Mouse (Mus musculus): ENCODE results near the gene Src.

The Src gene

DNA sequence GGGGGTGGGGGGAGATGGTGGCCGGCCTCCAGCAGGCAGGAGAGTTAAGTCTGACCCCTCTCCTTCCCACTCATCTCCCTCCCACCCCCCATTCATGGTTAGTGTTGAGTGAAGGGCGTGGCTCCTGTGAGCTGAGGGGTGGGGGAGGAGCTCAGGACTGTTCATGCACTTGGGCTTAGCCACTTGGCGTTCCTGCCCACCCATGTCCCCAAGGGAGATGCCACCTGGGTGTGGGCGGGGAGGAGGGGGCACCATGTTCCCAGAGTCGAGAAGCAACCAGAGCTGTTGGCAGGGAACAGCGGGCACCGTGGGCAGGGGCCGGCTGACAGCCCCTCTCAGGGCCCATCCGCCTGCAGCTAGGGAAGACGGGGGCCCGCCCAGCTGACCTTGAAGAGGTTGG is 18.3 kb downstream of the Src start:
- no peak for DNase-seq (ENCODE audit: low spot score)

DNA sequence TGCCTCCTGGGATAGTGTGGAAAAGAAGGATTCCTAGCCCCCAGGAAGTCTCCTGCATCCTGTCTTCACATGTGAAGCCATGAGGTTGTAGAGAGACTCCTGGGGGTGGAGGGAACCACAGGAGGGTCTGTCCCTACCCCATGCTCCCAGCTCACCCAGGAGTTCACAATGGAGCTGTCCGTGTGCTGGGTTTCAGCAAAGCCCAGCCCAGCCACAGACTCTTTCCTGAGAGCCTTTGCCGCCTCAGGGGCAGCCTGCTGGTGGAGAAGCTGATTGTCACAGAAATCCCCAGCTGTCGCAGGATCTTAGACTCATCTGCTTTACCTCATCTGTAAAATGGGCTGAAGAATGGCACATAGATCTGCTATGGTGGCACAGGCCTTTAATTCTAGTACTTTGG is 18.9 kb downstream of the Src start:
- no peak for DNase-seq (ENCODE audit: low spot score)

DNA sequence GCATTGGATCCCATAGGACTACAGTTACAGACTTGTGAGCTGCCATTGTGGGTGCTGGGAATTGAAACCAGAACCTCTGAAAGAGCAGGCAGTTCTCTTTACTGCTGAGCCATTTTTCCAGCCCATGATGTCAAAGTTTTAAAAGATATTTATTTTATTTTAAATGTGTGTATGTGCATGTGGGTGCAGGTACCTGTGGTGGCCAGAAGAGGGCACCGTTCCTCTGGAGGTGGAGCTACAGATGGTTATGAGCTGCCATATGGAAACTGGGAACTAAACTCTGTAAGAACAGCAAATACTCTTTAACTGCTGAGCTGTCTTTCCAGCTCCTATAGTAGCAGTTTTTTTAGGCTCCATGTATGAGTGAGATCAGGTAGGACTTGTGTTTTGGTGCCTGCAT is 23.1 kb downstream of the Src start:
- no peak for DNase-seq (ENCODE audit: low spot score)

DNA sequence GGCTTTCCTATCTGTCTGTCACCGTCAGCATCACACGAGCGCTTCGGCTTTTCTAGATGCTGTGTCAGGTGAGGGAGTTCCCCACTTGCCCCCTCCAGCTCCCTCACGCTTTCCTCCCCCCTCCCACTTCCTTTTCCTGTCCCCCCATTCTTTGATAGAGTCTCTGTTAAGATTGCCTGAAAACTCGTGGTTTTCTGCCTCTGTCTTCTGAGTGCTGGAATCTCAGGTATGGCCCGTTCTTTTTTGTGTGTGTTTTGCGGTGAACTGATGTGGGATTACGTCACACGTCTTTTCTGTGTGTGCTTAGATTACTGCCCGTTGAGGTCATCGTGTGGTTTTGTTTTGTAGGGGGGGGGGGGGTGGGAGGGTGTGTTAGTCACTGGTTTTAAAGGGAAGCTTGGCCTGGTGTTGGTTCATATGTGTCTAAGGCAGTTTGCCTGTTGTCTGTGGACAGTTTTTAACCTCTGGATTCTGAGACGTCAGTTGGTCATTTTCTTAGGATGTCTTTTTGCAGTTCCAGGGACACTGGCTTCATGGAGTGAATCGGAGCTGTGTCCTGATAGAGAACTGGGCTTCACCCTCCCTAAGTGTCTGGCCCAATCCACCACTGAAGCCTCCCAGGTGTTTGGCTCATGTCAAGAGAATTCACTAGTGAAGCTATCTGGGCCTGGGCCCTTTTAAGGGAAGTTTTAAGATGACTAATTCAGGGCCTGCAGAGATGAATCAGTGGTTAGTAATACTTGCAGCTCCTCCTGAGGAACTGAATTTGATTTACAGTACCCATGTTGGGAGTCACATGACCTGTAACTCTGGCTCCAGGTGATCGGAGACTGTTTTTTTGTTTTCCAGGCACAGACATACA is 29.3 kb downstream of the Src start:
- DNase-seq (ENCODE audit: low spot score): no peak

DNA sequence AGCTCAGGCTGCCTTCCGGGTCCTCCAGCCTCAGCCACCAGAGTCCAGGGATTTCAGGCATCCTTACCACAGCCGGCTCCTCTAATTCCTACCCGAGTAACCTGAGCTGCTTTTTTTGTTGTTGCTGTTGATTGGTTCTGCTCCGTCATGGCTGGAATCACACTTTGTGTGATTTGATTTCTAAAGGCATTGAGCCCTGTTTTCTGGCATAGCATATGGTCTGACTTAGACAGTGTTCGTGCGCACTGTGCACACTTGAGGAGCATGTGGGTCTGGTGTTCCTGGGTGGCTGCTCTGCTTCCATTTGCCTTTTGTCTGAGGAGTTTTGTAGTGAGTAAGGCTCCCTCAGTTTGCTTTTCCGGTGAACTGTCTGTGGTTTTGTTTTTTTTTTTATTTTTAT is 30.1 kb downstream of the Src start:
- no peak for DNase-seq (ENCODE audit: low spot score)

DNA sequence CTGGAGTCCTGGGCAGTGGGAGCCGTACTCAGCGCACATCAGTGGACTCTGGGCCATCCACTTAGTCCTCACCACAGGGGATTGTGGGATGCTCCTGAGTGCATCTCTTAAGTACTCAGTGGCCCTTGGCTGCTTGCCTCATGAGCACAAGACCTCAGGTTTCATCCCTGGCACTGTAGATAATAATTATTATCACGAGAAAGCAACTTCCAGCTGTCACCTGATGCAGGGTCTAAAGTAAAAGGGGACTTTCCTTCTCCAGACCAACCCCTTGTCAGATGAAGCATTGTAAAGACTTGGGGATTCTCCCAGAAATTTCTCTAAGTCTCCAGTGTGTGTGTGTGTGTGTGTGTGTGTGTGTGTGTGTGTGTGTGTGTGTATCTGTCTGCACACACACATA is 32.7 kb downstream of the Src start:
- no peak for DNase-seq (ENCODE audit: low spot score)

DNA sequence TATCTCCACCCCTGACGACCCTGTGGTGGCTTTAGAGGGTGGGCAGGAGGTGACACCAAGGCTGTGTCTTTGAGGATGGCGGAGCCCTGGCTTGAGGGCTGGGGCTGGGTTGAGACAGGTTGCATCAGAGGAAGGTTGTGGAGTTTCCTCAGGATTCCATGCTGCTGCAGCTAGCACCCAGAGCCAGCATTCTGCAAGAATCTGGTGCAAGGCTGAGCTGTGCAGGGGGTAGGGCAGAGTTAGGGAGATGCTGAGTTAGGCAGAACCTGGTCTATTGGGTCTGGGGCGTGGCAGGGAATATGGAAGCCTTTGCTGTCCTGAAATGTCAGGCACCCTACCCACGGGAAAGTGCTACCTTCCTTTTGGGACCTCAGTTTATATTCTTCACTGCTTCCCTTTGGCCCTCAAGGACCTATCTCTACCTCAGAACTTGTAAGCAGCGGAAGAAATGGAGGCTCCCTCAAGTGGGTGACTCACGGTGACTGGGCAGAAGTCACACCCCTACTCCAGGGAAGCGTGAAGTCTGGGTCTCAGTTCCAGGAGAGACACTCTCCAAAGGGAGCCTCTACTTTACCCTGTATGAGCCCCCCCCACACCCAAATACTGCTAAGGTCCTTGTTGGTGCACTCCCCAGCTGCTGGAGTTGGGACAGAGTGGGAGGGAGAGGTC is 33.3 kb downstream of the Src start:
- DNase-seq (ENCODE audit: low spot score): no peak

DNA sequence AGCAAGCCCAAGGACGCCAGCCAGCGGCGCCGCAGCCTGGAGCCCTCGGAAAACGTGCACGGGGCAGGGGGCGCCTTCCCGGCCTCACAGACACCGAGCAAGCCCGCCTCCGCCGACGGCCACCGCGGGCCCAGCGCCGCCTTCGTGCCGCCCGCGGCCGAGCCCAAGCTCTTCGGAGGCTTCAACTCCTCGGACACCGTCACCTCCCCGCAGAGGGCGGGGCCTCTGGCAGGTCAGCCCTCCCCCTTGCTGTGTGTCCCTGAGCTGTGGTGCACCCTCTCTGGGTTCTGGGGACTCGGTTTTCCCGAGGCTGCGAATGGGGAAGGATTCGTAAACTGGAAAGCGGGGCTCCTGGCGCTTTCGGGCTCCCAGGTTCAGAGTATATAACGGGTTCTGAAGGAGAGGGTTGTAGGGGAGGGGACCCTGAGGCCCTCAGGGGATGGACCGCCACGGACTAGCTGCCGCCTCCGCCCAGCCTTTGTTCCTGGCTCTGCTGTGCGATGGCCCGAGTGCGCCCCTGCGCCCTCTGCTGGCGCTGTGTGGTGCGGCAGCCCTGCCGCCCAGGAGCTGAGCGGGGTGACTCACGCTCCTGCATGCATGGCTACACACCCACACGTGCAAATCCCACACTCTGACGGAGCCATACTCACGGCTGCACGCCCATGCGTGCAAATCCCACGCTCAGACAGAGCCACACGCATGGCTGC is 39.0 kb downstream of the Src start:
- DNase-seq (ENCODE audit: low spot score): peak; percentile 93

DNA sequence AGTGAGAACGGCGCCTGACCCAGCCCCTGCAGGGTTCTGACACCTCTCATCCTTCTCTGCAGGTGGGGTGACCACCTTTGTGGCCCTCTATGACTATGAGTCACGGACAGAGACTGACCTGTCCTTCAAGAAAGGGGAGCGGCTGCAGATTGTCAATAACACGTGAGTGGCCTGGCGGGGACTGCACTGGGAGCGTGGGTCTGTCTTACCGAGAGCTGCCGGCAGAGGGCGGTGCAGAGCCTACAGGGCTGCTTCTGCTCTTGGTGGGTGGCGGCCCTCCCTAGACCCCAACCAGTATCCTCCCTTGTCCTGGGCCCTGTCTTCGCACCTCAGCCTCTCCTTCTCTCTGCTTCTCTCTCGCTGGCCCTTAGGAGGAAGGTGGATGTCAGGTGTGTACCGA is 40.2 kb downstream of the Src start:
- peak; percentile 81 for DNase-seq (ENCODE audit: low spot score)

DNA sequence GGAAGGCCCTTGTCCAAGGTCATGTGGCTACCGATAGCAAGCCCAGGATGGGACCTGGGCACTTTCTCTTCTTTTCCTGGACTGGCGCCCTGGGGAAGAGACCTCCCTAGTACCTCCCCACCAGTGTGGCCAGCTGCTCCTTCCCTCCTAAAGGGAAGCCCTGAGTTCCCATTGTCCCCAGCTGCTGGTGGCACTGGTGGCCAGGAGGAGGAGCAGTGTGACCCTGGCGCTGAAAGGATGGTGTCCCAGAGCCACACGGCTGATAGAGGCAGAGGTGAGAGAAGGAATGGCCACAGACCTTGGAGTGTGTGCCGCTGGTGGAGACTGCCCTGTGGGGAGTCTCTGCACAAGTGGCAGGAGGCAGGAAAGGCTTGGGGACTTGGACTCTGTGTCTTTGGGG is 41.5 kb downstream of the Src start:
- DNase-seq (ENCODE audit: low spot score): no peak

DNA sequence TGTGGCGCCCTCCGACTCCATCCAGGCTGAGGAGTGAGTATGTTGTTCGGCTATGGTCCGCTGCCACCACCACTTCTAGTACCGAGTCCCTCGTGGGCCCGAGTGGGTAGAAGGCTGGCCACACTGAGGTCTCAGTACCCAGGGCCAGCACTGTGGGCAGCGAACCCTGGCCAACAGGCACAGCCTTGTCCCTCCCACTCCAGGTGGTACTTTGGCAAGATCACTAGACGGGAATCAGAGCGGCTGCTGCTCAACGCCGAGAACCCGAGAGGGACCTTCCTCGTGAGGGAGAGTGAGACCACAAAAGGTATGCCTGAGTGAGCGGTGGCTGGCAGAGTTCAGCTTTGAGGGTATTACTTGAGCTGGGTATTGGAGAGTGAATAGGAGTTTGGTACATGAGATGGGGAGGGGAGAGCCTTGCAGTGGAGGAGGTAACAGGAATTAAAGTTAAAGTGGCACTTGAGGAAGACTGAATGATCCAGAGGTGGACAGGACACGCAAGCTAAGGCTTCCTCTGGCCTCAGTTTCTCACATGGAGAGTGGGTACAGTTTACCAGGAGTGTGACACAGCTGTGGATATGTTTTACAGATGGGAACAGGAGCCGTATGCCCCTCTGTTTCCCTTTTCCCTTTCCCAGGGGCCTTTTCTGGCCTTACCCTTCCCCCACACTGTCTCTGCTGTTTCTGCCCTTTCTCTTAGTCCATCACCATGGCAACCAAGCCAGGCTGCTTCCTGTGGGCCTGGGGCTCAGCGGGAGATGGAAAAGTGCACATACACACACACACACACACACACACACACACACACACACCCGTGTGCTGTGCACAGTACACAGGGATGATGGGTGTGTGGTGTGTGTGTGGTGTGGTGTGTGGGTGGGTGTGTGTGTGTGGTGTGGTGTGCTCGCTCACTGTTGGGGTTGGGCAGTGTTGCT is 44.8 kb downstream of the Src start:
- DNase-seq (ENCODE audit: low spot score): no peak

DNA sequence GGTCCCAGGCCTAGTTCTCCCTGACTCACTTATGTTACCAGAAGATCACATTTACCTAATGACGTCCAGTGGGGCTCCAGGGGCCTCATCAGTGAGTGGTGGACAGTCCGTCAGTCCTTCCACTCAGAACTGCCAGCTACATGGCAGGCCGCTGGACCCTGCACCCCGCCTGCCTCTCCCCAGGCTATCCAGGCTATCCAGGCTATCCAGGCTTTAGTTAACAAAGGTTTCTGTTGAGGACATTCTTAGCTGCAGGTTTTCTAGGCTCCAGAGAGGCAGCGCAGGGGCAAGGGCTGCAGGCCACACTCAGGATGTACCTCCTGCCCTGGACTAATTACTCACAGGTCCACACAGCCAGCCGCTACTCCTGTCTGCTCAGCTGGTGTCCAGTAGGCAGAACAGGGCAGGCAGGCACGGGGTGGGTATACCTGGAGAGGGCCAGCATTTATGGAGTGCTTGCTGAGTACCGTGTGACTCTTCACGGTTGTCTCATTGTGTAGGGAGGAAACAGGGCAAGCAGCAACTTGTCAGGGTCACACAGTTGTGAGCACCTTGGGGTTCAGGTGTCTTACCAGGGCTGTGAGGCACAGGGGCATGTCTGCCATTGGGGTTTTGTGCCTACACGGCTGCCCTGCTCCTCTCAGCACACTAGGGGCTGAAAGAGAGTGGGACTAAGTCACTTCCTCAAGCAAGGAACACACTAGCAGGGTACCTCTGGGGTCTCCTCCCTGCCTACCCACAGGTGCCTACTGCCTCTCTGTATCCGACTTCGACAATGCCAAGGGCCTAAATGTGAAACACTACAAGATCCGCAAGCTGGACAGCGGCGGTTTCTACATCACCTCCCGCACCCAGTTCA is 45.9 kb downstream of the Src start:
- DNase-seq (ENCODE audit: low spot score): no peak

DNA sequence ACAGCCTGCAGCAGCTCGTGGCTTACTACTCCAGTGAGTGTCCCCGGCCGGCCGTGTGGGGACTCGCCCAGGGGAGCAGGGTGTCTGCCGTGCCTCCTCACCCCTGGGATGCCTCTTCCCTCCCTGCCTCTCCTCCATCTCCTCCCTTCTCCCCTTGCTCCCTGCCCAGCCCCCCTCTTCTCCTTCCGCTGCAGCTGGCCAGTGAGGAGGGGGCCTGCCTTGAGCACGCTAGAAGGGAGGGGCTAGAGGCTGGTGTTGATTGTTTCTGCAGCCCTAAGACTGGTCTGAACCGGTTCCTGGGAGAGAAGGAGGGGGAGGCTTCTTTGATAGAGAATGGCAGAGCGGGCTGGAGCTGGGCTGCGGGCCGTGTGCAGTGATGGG is 46.5 kb downstream of the Src start:
- DNase-seq (ENCODE audit: low spot score): peak; percentile 55

DNA sequence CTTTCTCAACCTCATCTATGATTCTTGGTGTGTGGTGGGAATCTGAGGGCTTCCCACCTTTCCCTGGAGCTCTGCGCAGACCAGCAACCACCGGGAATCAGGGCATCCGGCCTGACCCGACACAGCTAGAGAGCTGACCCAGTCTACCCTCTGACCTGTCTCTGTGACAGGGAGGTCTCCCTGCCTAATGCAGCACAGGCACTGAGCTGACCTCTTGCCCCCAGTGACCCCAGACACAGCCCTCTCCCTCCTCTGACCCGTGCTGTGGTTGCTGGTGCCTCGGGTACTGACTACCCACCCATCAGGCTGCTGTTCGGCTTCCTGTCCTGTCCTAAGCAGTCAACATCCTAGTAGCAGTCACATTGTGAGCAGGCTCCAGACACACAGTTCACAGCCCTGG is 48.6 kb downstream of the Src start:
- no peak for DNase-seq (ENCODE audit: low spot score)

DNA sequence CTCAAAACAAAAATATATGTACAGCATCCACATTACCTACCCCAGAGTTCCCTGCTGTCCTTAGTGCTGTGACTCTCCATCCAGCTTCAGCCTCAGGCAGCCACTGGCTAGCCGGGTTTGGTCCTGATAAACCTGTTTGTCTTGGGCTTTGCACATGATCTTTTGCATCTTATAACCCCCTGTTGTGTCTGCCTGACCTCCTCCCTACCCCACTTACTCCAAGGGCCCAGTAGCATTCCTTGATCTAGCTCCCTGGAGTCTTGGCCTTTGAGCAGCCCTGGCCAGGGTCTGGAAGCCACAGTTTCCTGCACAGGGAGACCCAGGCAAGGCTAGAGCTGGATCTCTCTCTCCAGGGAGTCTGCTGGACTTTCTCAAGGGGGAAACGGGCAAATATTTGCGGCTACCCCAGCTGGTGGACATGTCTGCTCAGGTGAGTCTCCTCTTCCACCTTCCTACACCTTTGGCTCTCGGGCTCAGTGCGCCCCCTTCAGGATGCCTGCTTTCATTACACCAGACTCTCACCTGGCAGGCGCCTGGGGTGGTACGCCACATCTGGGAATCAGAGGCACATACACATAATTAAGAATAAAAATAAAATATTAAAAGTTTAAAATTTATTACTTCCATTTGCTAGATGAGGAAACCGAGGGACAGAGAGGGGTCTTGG is 50.0 kb downstream of the Src start:
- DNase-seq (ENCODE audit: low spot score): peak; percentile 71

DNA sequence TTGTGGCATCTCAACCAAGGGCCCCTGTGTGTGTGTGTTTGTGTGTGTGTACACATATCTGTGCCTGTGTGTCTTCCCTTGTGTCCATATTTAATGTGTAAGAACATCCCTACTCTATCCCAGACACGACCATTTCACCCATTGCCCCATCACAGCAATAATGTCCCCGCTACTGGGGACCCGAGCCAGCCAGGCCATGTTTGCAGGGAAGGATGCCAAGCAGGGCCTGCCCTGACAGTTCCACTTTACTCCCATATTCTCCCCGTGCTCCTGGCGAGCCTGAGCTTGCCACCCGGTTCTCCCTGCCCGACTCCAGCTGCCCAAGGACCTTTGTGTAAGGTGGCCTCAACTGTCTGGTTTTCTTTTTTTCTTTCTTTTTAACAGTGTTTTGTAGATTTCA is 53.0 kb downstream of the Src start:
- DNase-seq (ENCODE audit: low spot score): peak; percentile 84

DNA sequence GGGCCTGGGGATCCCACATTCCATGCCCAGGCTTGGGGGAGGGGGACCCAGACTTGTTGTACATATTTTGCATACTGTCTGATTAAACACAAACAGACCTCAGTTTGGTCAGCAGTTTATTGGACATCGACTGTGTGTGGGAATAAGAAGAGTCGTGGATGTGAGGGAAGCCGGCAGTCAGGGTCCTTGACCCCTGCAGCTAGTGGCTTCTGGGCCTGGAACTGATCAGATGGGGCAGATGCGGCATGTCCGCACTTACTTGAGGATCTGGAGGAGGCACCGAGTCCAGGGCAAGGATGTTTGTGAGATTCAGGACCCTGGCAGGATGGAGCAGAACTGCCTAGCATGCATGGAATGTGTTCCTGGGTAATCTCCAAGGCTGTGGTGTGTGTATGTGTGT is 53.5 kb downstream of the Src start:
- no peak for DNase-seq (ENCODE audit: low spot score)

DNA sequence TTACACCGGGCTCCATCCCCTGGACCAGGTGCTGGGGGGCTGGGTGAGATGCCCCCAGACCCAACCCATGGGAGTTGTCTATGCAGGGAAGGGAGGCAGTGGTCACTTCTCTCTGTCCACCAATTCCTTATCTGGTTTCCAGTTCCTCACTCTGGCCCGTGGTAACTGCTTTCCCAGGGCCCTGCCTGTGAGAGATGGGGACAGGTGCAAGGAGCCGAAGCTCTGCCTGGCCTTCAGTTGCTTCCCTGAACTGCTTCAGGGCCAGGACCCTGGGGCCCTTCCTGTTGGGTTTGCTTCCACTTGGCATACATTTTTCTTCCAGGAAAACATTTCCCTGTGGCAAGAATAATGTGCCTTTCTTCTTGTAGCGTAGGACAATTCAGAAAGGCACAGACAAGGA is 54.2 kb downstream of the Src start:
- no peak for DNase-seq (ENCODE audit: low spot score)

DNA sequence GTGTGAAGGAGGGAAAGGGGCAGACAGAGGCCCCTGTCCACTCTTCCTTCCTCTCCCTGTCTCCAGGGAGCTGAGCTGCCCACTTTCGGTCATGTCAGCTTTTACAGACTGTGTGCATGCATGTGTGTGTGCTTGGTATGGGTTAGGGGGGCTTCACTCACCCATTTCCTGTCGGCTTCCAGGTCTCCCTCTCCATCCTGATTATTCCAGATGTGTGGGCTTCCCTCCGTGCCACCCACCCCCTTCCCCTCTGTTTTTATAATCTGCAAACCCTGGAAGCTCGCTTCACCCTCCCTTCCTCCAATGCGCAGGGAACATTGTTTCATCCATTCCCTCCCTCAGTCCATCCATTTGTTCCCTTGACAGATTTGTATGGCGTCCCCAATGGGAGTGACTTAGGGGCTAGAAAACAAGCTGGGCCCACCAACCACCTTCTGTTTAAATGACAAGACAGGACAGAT is 56.1 kb downstream of the Src start:
- DNase-seq (ENCODE audit: low spot score): no peak
